Mouse (Mus musculus): ENCODE data around the gene Medag. TPM values are rescaled to one million over a fixed set of nuclear protein-coding genes. Genes with fewer than 3 reads are reported as not detected.

Medag gene
- polyA plus RNA-seq (2015; fragmentation: Nextera tagmentation; extraction: Ambion mirVana), result 1.4 and 1.6 TPM in 2 replicates

GRCm38 (mm10) chr5:149411509-149412193 lies at the start of gene Medag:
Gene Medag, plus strand, starts transcription at chr5:149411749.

GRCm38 (mm10) chr5:149439531-149440179 lies 28.1 kb downstream of the Medag start, which contains the start of gene Tex26:
Gene Tex26, plus strand, starts transcription at chr5:149439660.

Other genes starting within 250 kb of the Medag start
- gene Uspl1, start 227.4 kb upstream of the Medag start, polyA plus RNA-seq (2015; fragmentation: Nextera tagmentation; extraction: Ambion mirVana), result 20.9 and 22.2 TPM in 2 replicates
- 948 and 975 TPM in 2 replicates for gene Hmgb1, start 227.3 kb upstream of the Medag start, polyA plus RNA-seq (2015; fragmentation: Nextera tagmentation; extraction: Ambion mirVana)
- 186 and 250 TPM in 2 replicates for gene Alox5ap, start 147.0 kb upstream of the Medag start, polyA plus RNA-seq (2015; fragmentation: Nextera tagmentation; extraction: Ambion mirVana)
- gene Tex26, start 27.9 kb downstream of the Medag start, polyA plus RNA-seq (2015; fragmentation: Nextera tagmentation; extraction: Ambion mirVana), result 0.16 and 0.21 TPM in 2 replicates
- 0.16 and 0.29 TPM in 2 replicates for gene Wdr95, start 116.9 kb downstream of the Medag start, polyA plus RNA-seq (2015; fragmentation: Nextera tagmentation; extraction: Ambion mirVana)
- 14.9 and 15.8 TPM in 2 replicates for gene Hsph1, start 224.6 kb downstream of the Medag start, polyA plus RNA-seq (2015; fragmentation: Nextera tagmentation; extraction: Ambion mirVana)

Measured in spleen, postnatal 0 days (tissue).